Mouse (Mus musculus): Measurements from ENCODE around the gene Eme1. TPM values are rescaled to one million over a fixed set of nuclear protein-coding genes. Genes with fewer than 3 reads are reported as not detected.

Eme1 gene
- polyA plus RNA-seq, 1 experiment from 2014 or later = 4.2 TPM

DNA sequence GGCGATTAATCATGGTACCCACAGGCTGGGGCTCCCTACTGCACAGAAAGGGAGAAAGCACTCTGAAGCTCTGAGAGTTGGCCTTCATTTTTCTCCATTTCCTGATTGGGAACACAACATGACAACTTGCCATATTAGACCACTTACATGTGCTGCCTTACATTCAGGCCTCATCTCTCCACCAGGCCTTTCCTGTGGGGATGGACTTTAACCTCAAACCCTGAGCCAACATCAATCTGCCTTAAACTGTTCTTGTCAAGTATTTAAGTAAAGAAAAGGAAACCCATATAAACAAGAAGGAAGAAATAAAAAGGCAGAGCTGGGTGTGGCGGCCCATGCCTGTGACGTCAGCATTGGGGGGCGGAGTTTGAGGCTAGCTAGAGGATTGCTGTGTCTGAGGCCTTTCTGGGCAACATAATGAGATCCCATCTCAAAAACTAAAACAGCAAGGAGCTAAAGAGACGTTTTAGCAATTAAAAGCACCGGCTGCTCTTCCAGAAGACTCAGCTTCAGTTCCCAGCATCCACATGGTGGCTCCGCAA lies 57.4 kb downstream of the Eme1 start:
- H3K27ac ChIP-seq (ENCODE audit: low read depth, low read length) = no peak overlapping the region
- H3K9ac ChIP-seq (ENCODE audit: low read depth, low read length) = no peak overlapping the region
- WGBS = 69% methylated on average over 7 of the region's 7 CpGs
- no peak overlapping the region for H3K4me2 ChIP-seq (replicated peaks; ENCODE audit: low read depth)
- H3K4me3 ChIP-seq (ENCODE audit: low read depth, low read length) = no peak overlapping the region
- H3K27me3 ChIP-seq (replicated peaks; ENCODE audit: control insufficient read depth, insufficient read depth, low read length) = no peaks in the 10 kb centered on the region
- H3K4me1 ChIP-seq (replicated peaks; ENCODE audit: control insufficient read depth, insufficient read depth, low read length) = no peaks in the 10 kb centered on the region
- peak; percentile 63 for ATAC-seq
- no peak for TF ChIP-seq CTCF (IDR thresholded peaks at IDR 0.05; ENCODE audit: low read depth)
- H3K9me3 ChIP-seq (ENCODE audit: control insufficient read depth) = no peaks in the 10 kb centered on the region
- no peaks in the 10 kb centered on the region for H3K36me3 ChIP-seq (ENCODE audit: control insufficient read depth, insufficient read depth)

Other genes starting within 250 kb of the Eme1 start
- gene Cacna1g, start 179.8 kb downstream of the Eme1 start, polyA plus RNA-seq (2015; fragmentation: Nextera tagmentation; extraction: Ambion mirVana) = 1.2 and 1.4 TPM in 2 replicates
- gene Spata20, start 167.8 kb downstream of the Eme1 start, polyA plus RNA-seq (2015; fragmentation: Nextera tagmentation; extraction: Ambion mirVana) = not detected in 2 replicates
- gene Epn3, start 154.0 kb downstream of the Eme1 start, polyA plus RNA-seq (2015; fragmentation: Nextera tagmentation; extraction: Ambion mirVana) = 0.55 and 1.0 TPM in 2 replicates
- 0.94 and 1.7 TPM in 2 replicates for gene Mycbpap, start 132.2 kb downstream of the Eme1 start, polyA plus RNA-seq (2015; fragmentation: Nextera tagmentation; extraction: Ambion mirVana)
- gene Rsad1, start 104.7 kb downstream of the Eme1 start, polyA plus RNA-seq (2015; fragmentation: Nextera tagmentation; extraction: Ambion mirVana) = 1.2 and 1.8 TPM in 2 replicates
- 1.9 and 3.3 TPM in 2 replicates for gene Chad, start 88.9 kb downstream of the Eme1 start, polyA plus RNA-seq (2015; fragmentation: Nextera tagmentation; extraction: Ambion mirVana)
- 6.3 and 6.7 TPM in 2 replicates for gene Acsf2, start 52.1 kb downstream of the Eme1 start, polyA plus RNA-seq (2015; fragmentation: Nextera tagmentation; extraction: Ambion mirVana)
- 165 and 172 TPM in 2 replicates for gene Lrrc59, start 24.2 kb downstream of the Eme1 start, polyA plus RNA-seq (2015; fragmentation: Nextera tagmentation; extraction: Ambion mirVana)
- 148 and 158 TPM in 2 replicates for gene Mrpl27, start 197 bp downstream of the Eme1 start, polyA plus RNA-seq (2015; fragmentation: Nextera tagmentation; extraction: Ambion mirVana)
- 8.0 and 8.2 TPM in 2 replicates for gene Xylt2, start 23.6 kb upstream of the Eme1 start, polyA plus RNA-seq (2015; fragmentation: Nextera tagmentation; extraction: Ambion mirVana)
- gene Gm11541, start 50.5 kb upstream of the Eme1 start, polyA plus RNA-seq (2015; fragmentation: Nextera tagmentation; extraction: Ambion mirVana) = 0.07 TPM in 1 of 2 replicates, not detected in the other
- 0.13 TPM in 1 of 2 replicates, not detected in the other for gene Cdc34b, start 87.8 kb upstream of the Eme1 start, polyA plus RNA-seq (2015; fragmentation: Nextera tagmentation; extraction: Ambion mirVana)
- not detected in 2 replicates for gene Tmem92, start 128.7 kb upstream of the Eme1 start, polyA plus RNA-seq (2015; fragmentation: Nextera tagmentation; extraction: Ambion mirVana)